Mouse (Mus musculus) thymus, postnatal 36 days (tissue): ENCODE measurements around the gene Cd72.

ENCODE experiments used
- DNase-seq, 2 experiments: peaks; one replicate each; pipeline ENCODE4 v3.0.0; 2022; ENCODE audit warnings: mixed read lengths in 2 of 2

Cd72 gene

GRCm38 (mm10) chr4:43399391-43400131 lies 54.9 kb downstream of the Cd72 start:
- no peak for DNase-seq

- no peak for DNase-seq
These were observed 55.5 kb downstream of the Cd72 start for GRCm38 (mm10) chr4:43398829-43399331.

GRCm38 (mm10) chr4:43398014-43398413 lies 56.4 kb downstream of the Cd72 start:
- DNase-seq: no peak
